Mouse (Mus musculus): Measurements from ENCODE around the gene Atg2b. TPM values are rescaled to one million over a fixed set of nuclear protein-coding genes. Genes with fewer than 3 reads are reported as not detected.
A peak's percentile ranks its signal among the peaks of the same experiment; 100 is the strongest.

Gene Atg2b
- polyA plus RNA-seq, 1 experiment from 2014 or later: 11.1 TPM

- Histone ChIP-seq H3K36me3 (ENCODE audit: control insufficient read depth, insufficient read depth, low read length) (no peaks in the 10 kb centered on the region), H3K4me3 (replicated peaks; ENCODE audit: low read length) (no peak overlapping the region), H3K4me1 (ENCODE audit: control insufficient read depth, insufficient read depth, low read length) (peaks cover 14% of the 10 kb centered on the region), H3K9ac (ENCODE audit: low read length) (no peak overlapping the region), H3K4me2 (ENCODE audit: low read depth, low read length) (no peak overlapping the region), H3K9me3 (replicated peaks; ENCODE audit: control insufficient read depth, low read length) (no peaks in the 10 kb centered on the region), H3K27me3 (ENCODE audit: control insufficient read depth, insufficient read depth, low read length) (no peaks in the 10 kb centered on the region), H3K27ac (ENCODE audit: low read length) (no peak overlapping the region)
- 74% methylated on average over 4 of the region's 4 CpGs for WGBS
- no peak for ATAC-seq (ENCODE audit: insufficient read depth, low FRiP score)
These were observed 3.5 kb upstream of the Atg2b start for GRCm38 (mm10) chr12:105688546-105688945.

GRCm38 (mm10) chr12:105687416-105687815, 2.4 kb upstream of the Atg2b start:
- no peak overlapping the region for H3K27ac ChIP-seq (ENCODE audit: low read length)
- H3K9me3 ChIP-seq (replicated peaks; ENCODE audit: control insufficient read depth, low read length): no peaks in the 10 kb centered on the region

GRCm38 (mm10) chr12:105686791-105687190, 1.8 kb upstream of the Atg2b start:
- H3K36me3 ChIP-seq (ENCODE audit: control insufficient read depth, insufficient read depth, low read length): no peaks in the 10 kb centered on the region
- 91% methylated on average over 3 of the region's 3 CpGs for WGBS
- no peak overlapping the region for H3K4me2 ChIP-seq (ENCODE audit: low read depth, low read length)
- H3K27me3 ChIP-seq (ENCODE audit: control insufficient read depth, insufficient read depth, low read length): no peaks in the 10 kb centered on the region
- H3K9ac ChIP-seq (ENCODE audit: low read length): no peak overlapping the region
- no peak for ATAC-seq (ENCODE audit: insufficient read depth, low FRiP score)
- H3K4me1 ChIP-seq (ENCODE audit: control insufficient read depth, insufficient read depth, low read length): peaks cover 21% of the 10 kb centered on the region
- no peak overlapping the region for H3K27ac ChIP-seq (ENCODE audit: low read length)
- H3K9me3 ChIP-seq (replicated peaks; ENCODE audit: control insufficient read depth, low read length): no peaks in the 10 kb centered on the region
- H3K4me3 ChIP-seq (replicated peaks; ENCODE audit: low read length): no peak overlapping the region

More at GRCm38 (mm10) chr12:105687416-105687815, 2.4 kb upstream of the Atg2b start:
- WGBS: 77% methylated on average over 4 of the region's 4 CpGs
- no peak for ATAC-seq (ENCODE audit: insufficient read depth, low FRiP score)
- no peak overlapping the region for H3K9ac ChIP-seq (ENCODE audit: low read length)
- no peaks in the 10 kb centered on the region for H3K36me3 ChIP-seq (ENCODE audit: control insufficient read depth, insufficient read depth, low read length)
- H3K4me1 ChIP-seq (ENCODE audit: control insufficient read depth, insufficient read depth, low read length): peaks cover 21% of the 10 kb centered on the region
- no peak overlapping the region for H3K4me3 ChIP-seq (replicated peaks; ENCODE audit: low read length)
- no peak overlapping the region for H3K4me2 ChIP-seq (ENCODE audit: low read depth, low read length)
- no peaks in the 10 kb centered on the region for H3K27me3 ChIP-seq (ENCODE audit: control insufficient read depth, insufficient read depth, low read length)

GRCm38 (mm10) chr12:105683933-105684901, 794 bp downstream of the Atg2b start, which contains the start of gene Gskip:
Gene Gskip (plus strand): TSS chr12:105684829.
- WGBS: under 1% methylated on average over 41 of the region's 41 CpGs
- Histone ChIP-seq H3K9me3 (replicated peaks; ENCODE audit: control insufficient read depth, low read length) (no peaks in the 10 kb centered on the region), H3K4me2 (ENCODE audit: low read depth, low read length) (peak within 1 kb of the TSS; percentile 72), H3K36me3 (ENCODE audit: control insufficient read depth, insufficient read depth, low read length) (no peaks in the 10 kb centered on the region), H3K27ac (ENCODE audit: low read length) (peak within 1 kb of the TSS; percentile 93), H3K9ac (ENCODE audit: low read length) (peak within 1 kb of the TSS; percentile 86), H3K4me3 (replicated peaks; ENCODE audit: low read length) (peak within 1 kb of the TSS; percentile 93), H3K27me3 (ENCODE audit: control insufficient read depth, insufficient read depth, low read length) (no peaks in the 10 kb centered on the region), H3K4me1 (ENCODE audit: control insufficient read depth, insufficient read depth, low read length) (peaks cover 21% of the 10 kb centered on the region)
- ATAC-seq (ENCODE audit: insufficient read depth, low FRiP score): peak; percentile 45; the same call in 1 of the 2 replicates

- ATAC-seq (ENCODE audit: insufficient read depth, low FRiP score): no peak
- Histone ChIP-seq H3K9ac (ENCODE audit: low read length) (no peak overlapping the region), H3K4me1 (ENCODE audit: control insufficient read depth, insufficient read depth, low read length) (peaks cover 10% of the 10 kb centered on the region; the same call in 1 of the 2 replicates), H3K27me3 (ENCODE audit: control insufficient read depth, insufficient read depth, low read length) (no peaks in the 10 kb centered on the region), H3K27ac (ENCODE audit: low read length) (no peak overlapping the region), H3K36me3 (ENCODE audit: control insufficient read depth, insufficient read depth, low read length) (no peaks in the 10 kb centered on the region; the same call in 1 of the 2 replicates), H3K4me3 (replicated peaks; ENCODE audit: low read length) (no peak overlapping the region), H3K9me3 (replicated peaks; ENCODE audit: control insufficient read depth, low read length) (no peaks in the 10 kb centered on the region), H3K4me2 (ENCODE audit: low read depth, low read length) (no peak overlapping the region)
- 62% methylated on average over 3 of the region's 3 CpGs for WGBS
These were observed 6.2 kb downstream of the Atg2b start for GRCm38 (mm10) chr12:105678762-105679161.

GRCm38 (mm10) chr12:105678211-105678610, 6.8 kb downstream of the Atg2b start:
- 91% methylated on average over 7 of the region's 7 CpGs for WGBS
- H3K4me1 ChIP-seq (ENCODE audit: control insufficient read depth, insufficient read depth, low read length): peaks cover 5% of the 10 kb centered on the region; the same call in 1 of the 2 replicates
- H3K27me3 ChIP-seq (ENCODE audit: control insufficient read depth, insufficient read depth, low read length): no peaks in the 10 kb centered on the region
- no peak overlapping the region for H3K9ac ChIP-seq (ENCODE audit: low read length)
- no peak overlapping the region for H3K4me2 ChIP-seq (ENCODE audit: low read depth, low read length)
- no peak overlapping the region for H3K4me3 ChIP-seq (replicated peaks; ENCODE audit: low read length)
- no peak overlapping the region for H3K27ac ChIP-seq (ENCODE audit: low read length)
- ATAC-seq (ENCODE audit: insufficient read depth, low FRiP score): no peak
- H3K9me3 ChIP-seq (replicated peaks; ENCODE audit: control insufficient read depth, low read length): no peaks in the 10 kb centered on the region
- peaks cover 2% of the 10 kb centered on the region for H3K36me3 ChIP-seq (ENCODE audit: control insufficient read depth, insufficient read depth, low read length)

- H3K27ac ChIP-seq (ENCODE audit: low read length): no peak overlapping the region
- WGBS: 85% methylated on average over 8 of the region's 8 CpGs
These were observed 8.7 kb downstream of the Atg2b start for GRCm38 (mm10) chr12:105676274-105676673.

GRCm38 (mm10) chr12:105655850-105656249, 29.2 kb downstream of the Atg2b start:
- Histone ChIP-seq H3K27me3 (ENCODE audit: control insufficient read depth, insufficient read depth, low read length) (no peaks in the 10 kb centered on the region), H3K27ac (ENCODE audit: low read length) (no peak overlapping the region), H3K4me2 (ENCODE audit: low read depth, low read length) (no peak overlapping the region), H3K36me3 (ENCODE audit: control insufficient read depth, insufficient read depth, low read length) (peaks cover 21% of the 10 kb centered on the region), H3K9me3 (replicated peaks; ENCODE audit: control insufficient read depth, low read length) (no peaks in the 10 kb centered on the region), H3K9ac (ENCODE audit: low read length) (no peak overlapping the region), H3K4me3 (replicated peaks; ENCODE audit: low read length) (no peak overlapping the region), H3K4me1 (ENCODE audit: control insufficient read depth, insufficient read depth, low read length) (no peaks in the 10 kb centered on the region)
- 93% methylated on average over 7 of the region's 7 CpGs for WGBS
- ATAC-seq (ENCODE audit: insufficient read depth, low FRiP score): no peak

More at GRCm38 (mm10) chr12:105676274-105676673, 8.7 kb downstream of the Atg2b start:
- Histone ChIP-seq H3K36me3 (ENCODE audit: control insufficient read depth, insufficient read depth, low read length) (peaks cover 4% of the 10 kb centered on the region), H3K4me1 (ENCODE audit: control insufficient read depth, insufficient read depth, low read length) (no peaks in the 10 kb centered on the region), H3K4me3 (replicated peaks; ENCODE audit: low read length) (no peak overlapping the region), H3K4me2 (ENCODE audit: low read depth, low read length) (no peak overlapping the region), H3K9me3 (replicated peaks; ENCODE audit: control insufficient read depth, low read length) (no peaks in the 10 kb centered on the region), H3K27me3 (ENCODE audit: control insufficient read depth, insufficient read depth, low read length) (no peaks in the 10 kb centered on the region), H3K9ac (ENCODE audit: low read length) (no peak overlapping the region)
- no peak for ATAC-seq (ENCODE audit: insufficient read depth, low FRiP score)

GRCm38 (mm10) chr12:105642770-105643321, 42.2 kb downstream of the Atg2b start:
- Histone ChIP-seq H3K4me3 (replicated peaks; ENCODE audit: low read length) (no peak overlapping the region), H3K9me3 (replicated peaks; ENCODE audit: control insufficient read depth, low read length) (no peaks in the 10 kb centered on the region), H3K9ac (ENCODE audit: low read length) (no peak overlapping the region), H3K36me3 (ENCODE audit: control insufficient read depth, insufficient read depth, low read length) (peaks cover 18% of the 10 kb centered on the region), H3K4me2 (ENCODE audit: low read depth, low read length) (no peak overlapping the region), H3K4me1 (ENCODE audit: control insufficient read depth, insufficient read depth, low read length) (no peaks in the 10 kb centered on the region), H3K27ac (ENCODE audit: low read length) (no peak overlapping the region), H3K27me3 (ENCODE audit: control insufficient read depth, insufficient read depth, low read length) (no peaks in the 10 kb centered on the region)
- 65% methylated on average over 11 of the region's 11 CpGs for WGBS
- no peak for ATAC-seq (ENCODE audit: insufficient read depth, low FRiP score)
